Mouse (Mus musculus) heart, postnatal 4 days (tissue): Measurements from ENCODE around the gene Phf20. TPM values are rescaled to one million over a fixed set of nuclear protein-coding genes. Genes with fewer than 3 reads are reported as not detected.

Experiments
- DNase-seq: peaks from one replicate; pipeline ENCODE4 v3.0.0; 2021
- total RNA-seq, 2 experiments: library from RNA; stranded (reverse); gene quantifications; 2 replicates each; pipeline ENCODE4 v1.2.3; 2021

Gene Phf20
- total RNA-seq, 2 experiments from 2014 or later = 20.5 to 21.3 TPM

GRCm38 (mm10) chr2:156272553-156272952 is 76.3 kb downstream of the Phf20 start:
- no peak for DNase-seq

- peak; percentile 86 for DNase-seq
Observed at GRCm38 (mm10) chr2:156278226-156279017, 82.2 kb downstream of the Phf20 start.

GRCm38 (mm10) chr2:156281227-156281626 is 85.0 kb downstream of the Phf20 start:
- peak; percentile 25 for DNase-seq

- no peak for DNase-seq
Observed at GRCm38 (mm10) chr2:156285161-156285560, 88.9 kb downstream of the Phf20 start.

GRCm38 (mm10) chr2:156286733-156287132 is 90.5 kb downstream of the Phf20 start:
- no peak for DNase-seq

GRCm38 (mm10) chr2:156288222-156288621 is 92.0 kb downstream of the Phf20 start:
- no peak for DNase-seq

GRCm38 (mm10) chr2:156289552-156290160 is 93.4 kb downstream of the Phf20 start:
- no peak for DNase-seq

GRCm38 (mm10) chr2:156291998-156292397 is 95.7 kb downstream of the Phf20 start:
- no peak for DNase-seq

- DNase-seq = no peak
Observed at GRCm38 (mm10) chr2:156295601-156296063, 99.4 kb downstream of the Phf20 start.

- no peak for DNase-seq
Observed at GRCm38 (mm10) chr2:156296190-156296589, 99.9 kb downstream of the Phf20 start.

GRCm38 (mm10) chr2:156297653-156298052 is 101.4 kb downstream of the Phf20 start:
- peak; percentile 61 for DNase-seq

- DNase-seq = no peak
Observed at GRCm38 (mm10) chr2:156298458-156298857, 102.2 kb downstream of the Phf20 start.

GRCm38 (mm10) chr2:156302063-156302462 is 105.8 kb downstream of the Phf20 start:
- no peak for DNase-seq

- no peak for DNase-seq
Observed at GRCm38 (mm10) chr2:156304351-156304750, 108.1 kb downstream of the Phf20 start.

GRCm38 (mm10) chr2:156305818-156306217 is 109.6 kb downstream of the Phf20 start:
- no peak for DNase-seq

GRCm38 (mm10) chr2:156307261-156307660 is 111.0 kb downstream of the Phf20 start:
- no peak for DNase-seq

GRCm38 (mm10) chr2:156309948-156310347 is 113.7 kb downstream of the Phf20 start:
- no peak for DNase-seq

GRCm38 (mm10) chr2:156310455-156310854 is 114.2 kb downstream of the Phf20 start:
- DNase-seq = no peak

GRCm38 (mm10) chr2:156310945-156311344 is 114.7 kb downstream of the Phf20 start:
- no peak for DNase-seq

GRCm38 (mm10) chr2:156311441-156311840 is 115.2 kb downstream of the Phf20 start:
- no peak for DNase-seq

GRCm38 (mm10) chr2:156311841-156312291 is 115.6 kb downstream of the Phf20 start:
- peak; percentile 70 for DNase-seq

GRCm38 (mm10) chr2:156312297-156312897 is 116.1 kb downstream of the Phf20 start, which contains the start of the genes Cnbd2 and Scand1:
Gene Cnbd2, plus strand, starts transcription at chr2:156312299.
Gene Scand1, minus strand, starts transcription at chr2:156312704.
- peak; percentile 83 for DNase-seq

- DNase-seq = no peak
Observed at GRCm38 (mm10) chr2:156313153-156313552, 116.9 kb downstream of the Phf20 start.
